Mouse (Mus musculus): ENCODE data around the gene Cxcr1. TPM values are rescaled to one million over a fixed set of nuclear protein-coding genes. Genes with fewer than 3 reads are reported as not detected.

Gene Cxcr1
- not detected for polyA plus RNA-seq (2017; shearing (Covaris generic))

GRCm38 (mm10) chr1:74194445-74194844, at the start of gene Cxcr1:
Gene Cxcr1, minus strand, starts transcription at chr1:74194631.

DNA sequence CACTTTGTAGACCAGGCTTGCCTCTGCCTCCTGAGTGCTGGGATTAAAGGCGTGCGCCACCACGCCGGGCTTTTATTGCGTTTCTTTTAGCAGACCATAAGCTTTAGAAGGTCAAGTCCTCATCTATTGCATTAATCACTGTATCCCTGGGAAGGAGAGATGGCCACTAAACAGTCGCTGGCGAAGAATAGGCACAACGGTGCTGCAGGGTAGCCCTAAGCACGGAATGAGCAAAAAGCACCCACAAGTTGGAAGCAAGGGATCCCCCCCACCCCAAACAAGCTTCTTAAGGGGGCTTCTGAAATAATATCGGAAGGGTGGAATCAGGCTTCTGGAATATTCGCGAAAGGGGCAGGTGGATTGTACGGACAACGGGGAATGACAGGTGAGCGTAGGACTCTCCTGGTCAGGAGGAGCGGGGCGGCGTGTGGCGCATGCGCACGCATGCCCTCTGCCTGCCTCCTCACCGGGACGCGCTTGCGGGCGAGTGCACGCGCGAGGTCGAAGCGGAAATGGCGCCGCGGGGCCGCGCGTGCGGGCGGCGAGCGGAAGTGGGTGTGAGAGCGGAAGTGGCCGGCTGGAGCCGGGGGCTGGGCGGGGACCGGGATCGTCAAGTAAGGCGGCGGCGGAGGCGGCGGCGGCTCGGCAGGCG, 41.6 kb upstream of the Cxcr1 start, which contains the start of gene Arpc2:
Gene Arpc2, plus strand, starts transcription at position 147 of the 652 bp plus-strand sequence.

DNA sequence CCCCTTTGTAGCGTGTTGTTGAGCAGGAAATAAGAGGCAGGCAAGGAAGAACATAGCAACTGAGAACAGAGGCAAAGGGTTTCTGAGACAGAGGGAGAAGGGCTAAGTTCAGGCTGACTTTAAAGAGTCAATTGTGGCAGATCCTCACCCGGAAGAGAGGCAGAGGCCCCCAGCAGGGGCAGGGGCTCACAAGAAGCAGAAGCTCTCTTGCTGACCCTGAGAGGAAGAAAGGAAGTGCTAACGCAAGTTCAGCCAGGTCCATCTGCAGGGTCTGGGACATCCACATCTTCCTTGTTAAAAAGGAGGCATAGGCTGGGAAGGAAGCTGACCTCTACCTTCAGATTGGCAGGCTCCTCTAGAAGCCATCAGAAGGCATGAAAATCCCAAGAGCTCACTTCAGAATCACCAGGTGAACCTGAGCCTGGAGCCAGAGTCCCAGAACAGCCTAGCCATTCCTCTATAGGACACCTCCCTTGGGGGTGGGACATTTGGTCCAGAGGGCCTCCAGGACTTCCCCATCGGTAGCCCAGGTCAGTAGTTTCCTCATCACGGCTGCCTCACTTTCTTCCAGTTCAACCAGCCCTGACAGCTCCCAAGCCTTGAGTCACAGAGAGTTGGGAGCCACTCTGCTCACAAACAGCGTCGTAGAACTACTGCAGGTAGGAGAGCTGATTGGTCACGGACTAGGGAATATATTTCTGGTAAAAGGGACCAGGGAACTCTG, 40.8 kb downstream of the Cxcr1 start, which contains the start of gene Cxcr2:
Gene Cxcr2, plus strand, starts transcription at position 529 of the 724 bp plus-strand sequence.

Other genes starting within 250 kb of the Cxcr1 start
- 46.6 TPM for gene Tns1, start 70.2 kb downstream of the Cxcr1 start, polyA plus RNA-seq (2017; shearing (Covaris generic))
- not detected for gene Rufy4, start 69.1 kb downstream of the Cxcr1 start, polyA plus RNA-seq (2017; shearing (Covaris generic))
- not detected for gene Cxcr2, start 40.6 kb downstream of the Cxcr1 start, polyA plus RNA-seq (2017; shearing (Covaris generic))
- gene Arpc2, start 41.5 kb upstream of the Cxcr1 start, polyA plus RNA-seq (2017; shearing (Covaris generic)) = 1,008 TPM
- gene Gpbar1, start 83.9 kb upstream of the Cxcr1 start, polyA plus RNA-seq (2017; shearing (Covaris generic)) = 0.37 TPM
- 276 TPM for gene Aamp, start 90.1 kb upstream of the Cxcr1 start, polyA plus RNA-seq (2017; shearing (Covaris generic))
- gene Pnkd, start 90.3 kb upstream of the Cxcr1 start, polyA plus RNA-seq (2017; shearing (Covaris generic)) = 91.4 TPM
- 35.4 TPM for gene Tmbim1, start 111.0 kb upstream of the Cxcr1 start, polyA plus RNA-seq (2017; shearing (Covaris generic))
- not detected for gene Catip, start 167.5 kb upstream of the Cxcr1 start, polyA plus RNA-seq (2017; shearing (Covaris generic))
- 5.1 TPM for gene Slc11a1, start 180.6 kb upstream of the Cxcr1 start, polyA plus RNA-seq (2017; shearing (Covaris generic))
- gene Ctdsp1, start 196.9 kb upstream of the Cxcr1 start, polyA plus RNA-seq (2017; shearing (Covaris generic)) = 6.2 TPM
- gene Vil1, start 214.7 kb upstream of the Cxcr1 start, polyA plus RNA-seq (2017; shearing (Covaris generic)) = 0.22 TPM

All from inflammation-experienced regulatory T-cells, adult 16 weeks (primary cell).